Mouse (Mus musculus): ENCODE data around the gene Pnlip. TPM values are rescaled to one million over a fixed set of nuclear protein-coding genes. Genes with fewer than 3 reads are reported as not detected.

The Pnlip gene
- polyA plus RNA-seq, 1 experiment: not detected

GRCm38 (mm10) chr19:58727756-58728155 is 75.5 kb downstream of the Pnlip start:
- Histone ChIP-seq H3ac (ENCODE audit: control insufficient read depth, insufficient read length) (no peak overlapping the region), H3K27me3 (ENCODE audit: control insufficient read depth, insufficient read depth, insufficient read length) (no peaks in the 10 kb centered on the region), H3K79me2 (ENCODE audit: control insufficient read depth, insufficient read depth) (no peaks in the 10 kb centered on the region), H3K4me3 (no peak overlapping the region), H3K36me3 (ENCODE audit: control insufficient read depth, insufficient read depth) (no peaks in the 10 kb centered on the region), H3K4me2 (ENCODE audit: low read depth) (no peak overlapping the region)
- no peak for TF ChIP-seq MYOD1 (IDR thresholded peaks at IDR 0.05; ENCODE audit: control insufficient read depth in 1 of 3, insufficient read length in 2 of 3, low read depth in 2 of 3)
- no peak for TF ChIP-seq SRF (IDR thresholded peaks at IDR 0.05; ENCODE audit: control insufficient read depth, insufficient read length, low read depth)

- TF ChIP-seq TCF12 (IDR thresholded peaks at IDR 0.05; ENCODE audit: insufficient read depth, poor library complexity, severe bottlenecking): no peak
- no peak for TF ChIP-seq USF1 (IDR thresholded peaks at IDR 0.05; ENCODE audit: low read depth)
- no peak for TF ChIP-seq MYOD1 (IDR thresholded peaks at IDR 0.05; ENCODE audit: control insufficient read depth in 1 of 3, insufficient read length in 2 of 3, low read depth in 2 of 3)
- TF ChIP-seq MYOG (IDR thresholded peaks at IDR 0.05; ENCODE audit: control insufficient read depth in 1 of 3, insufficient read depth in 1 of 3, insufficient read length in 2 of 3, low read depth in 2 of 3): no peak
- TF ChIP-seq E2F4 (IDR thresholded peaks at IDR 0.05; ENCODE audit: insufficient read depth): no peak
- TF ChIP-seq TCF3 (IDR thresholded peaks at IDR 0.05; ENCODE audit: insufficient read length, low read depth): no peak
- no peak for TF ChIP-seq CEBPB (IDR thresholded peaks at IDR 0.05; ENCODE audit: insufficient read depth, poor library complexity, severe bottlenecking)
- TF ChIP-seq POLR2A (IDR thresholded peaks at IDR 0.05; ENCODE audit: insufficient read length, low read depth): no peak
- no peak for TF ChIP-seq POLR2AphosphoS2 (IDR thresholded peaks at IDR 0.05; ENCODE audit: insufficient read length, low read depth)
- TF ChIP-seq SRF (IDR thresholded peaks at IDR 0.05; ENCODE audit: control insufficient read depth, insufficient read length, low read depth): no peak
- no peak for TF ChIP-seq REST (IDR thresholded peaks at IDR 0.05; ENCODE audit: insufficient read depth, insufficient read length)
- no peak for TF ChIP-seq MAX (IDR thresholded peaks at IDR 0.05; ENCODE audit: low read depth)
- H3K79me2 ChIP-seq (ENCODE audit: control insufficient read depth, insufficient read depth): no peaks in the 10 kb centered on the region
- H3ac ChIP-seq (ENCODE audit: control insufficient read depth, insufficient read length): no peak within 1 kb of the TSS
- no peaks in the 10 kb centered on the region for H3K27me3 ChIP-seq (ENCODE audit: control insufficient read depth, insufficient read depth, insufficient read length)
- no peak within 1 kb of the TSS for H3K4me2 ChIP-seq (ENCODE audit: low read depth)
- no peak within 1 kb of the TSS for H3K4me3 ChIP-seq
- H3K36me3 ChIP-seq (ENCODE audit: control insufficient read depth, insufficient read depth): no peaks in the 10 kb centered on the region
Observed at GRCm38 (mm10) chr19:58728445-58729031, 76.2 kb downstream of the Pnlip start, which contains the start of gene Pnliprp1. Gene Pnliprp1 (plus strand): TSS chr19:58728887.

Other genes with a start within 250 kb of the Pnlip start
- 4.6 TPM for gene Gfra1, start 196.6 kb upstream of the Pnlip start, polyA plus RNA-seq (2012; fragmentation: generic; extraction: Trizol)
- gene Ccdc172, start 140.5 kb upstream of the Pnlip start, polyA plus RNA-seq (2012; fragmentation: generic; extraction: Trizol): not detected
- not detected for gene Pnliprp1, start 76.4 kb downstream of the Pnlip start, polyA plus RNA-seq (2012; fragmentation: generic; extraction: Trizol)
- not detected for gene Pnliprp2, start 107.2 kb downstream of the Pnlip start, polyA plus RNA-seq (2012; fragmentation: generic; extraction: Trizol)
- gene 1700019N19Rik, start 142.0 kb downstream of the Pnlip start, polyA plus RNA-seq (2012; fragmentation: generic; extraction: Trizol): not detected

All from myocyte (in vitro differentiated cells).